Mouse (Mus musculus) heart, postnatal 10 days (tissue): ENCODE data around the gene Trim24. TPM values are rescaled to one million over a fixed set of nuclear protein-coding genes. Genes with fewer than 3 reads are reported as not detected.

Experiments
- total RNA-seq, 2 experiments: library from RNA; stranded (reverse); gene quantifications; 2 replicates each; pipeline ENCODE4 v1.2.3; 2021

Gene Trim24
- total RNA-seq, 2 experiments from 2014 or later = 49.9 to 61.7 TPM

Other genes starting within 250 kb of the Trim24 start
- gene Svopl, start 176.2 kb downstream of the Trim24 start, total RNA-seq = 1 to 10 TPM in 1 of 2 experiments, under 1 TPM in 1; 0.57 to 1.1 TPM
- gene Tmem213, start 238.4 kb downstream of the Trim24 start, total RNA-seq = not detected